10 mouse cellular contexts compared by ENCODE assay signal in the genomic region with DNA sequence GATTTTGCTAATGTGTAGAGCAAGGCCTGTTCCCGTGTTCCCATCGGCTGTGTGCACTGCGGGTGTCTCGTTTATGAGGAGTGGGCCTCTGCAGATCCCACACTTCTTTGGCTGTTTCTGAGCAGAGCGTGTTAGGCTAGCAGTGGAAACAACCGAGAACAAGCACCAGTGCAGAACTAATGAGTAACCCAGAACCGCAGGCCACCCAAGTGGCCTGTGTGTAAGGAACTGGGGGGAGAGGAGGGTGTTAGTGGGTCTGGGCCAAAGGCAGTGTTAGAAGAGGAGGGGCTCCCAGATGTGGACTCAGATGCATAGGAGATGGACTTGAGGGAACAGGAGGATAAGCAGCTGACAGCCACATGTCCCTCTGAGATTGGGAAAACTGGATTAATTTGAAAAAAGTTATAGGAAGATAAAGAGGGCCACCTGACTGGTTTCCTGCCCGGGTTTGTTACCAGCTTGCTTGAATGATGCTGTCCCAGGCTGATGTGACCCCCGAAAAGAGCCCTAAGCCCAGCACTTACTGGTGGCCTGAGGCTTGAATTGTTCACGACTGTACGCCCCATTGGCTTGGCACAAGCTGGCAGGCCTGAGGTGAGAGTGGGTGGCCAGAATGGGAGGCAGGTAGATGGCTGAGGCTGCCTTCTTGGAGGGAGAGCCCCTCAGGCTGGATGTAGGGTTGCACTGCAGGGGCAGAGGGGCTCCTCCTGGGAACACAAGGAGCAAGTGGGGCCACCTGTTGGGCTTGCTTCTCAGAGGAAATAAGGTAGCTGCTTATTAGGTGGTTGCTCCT. TPM values are rescaled to one million over a fixed set of nuclear protein-coding genes. Genes with fewer than 3 reads are reported as not detected.
DNase-seq lines count a peak whose midpoint lies in the region.
"Had no signal": no experiment of that assay in that cellular context is flagged by ENCODE, and none has a peak within 500 bp of the region (broad histone marks: within the 10 kb centered on the region; RNA-seq: fewer than 3 reads in every experiment).

No protein-coding gene starts in this region.

- peak; percentile 60 for DNase-seq in kidney, adult 11 months
- no peak for DNase-seq in kidney, postnatal 10 days
- peak; percentile 80 for DNase-seq in retina, postnatal 1 day
- no peak for DNase-seq in retina, embryonic 14.5 days (ENCODE audit: low spot score)
- DNase-seq in kidney, postnatal 36 days = peak; percentile 42 to 51
- DNase-seq in ovary, adult 18-20 months (ENCODE audit: low spot score) = no peak
- no peak for DNase-seq in layer of hippocampus, postnatal 14 days (ENCODE audit: low spot score in 2 of 2)
- DNase-seq: cerebellum, adult 11-12 months; right cerebral cortex, postnatal 4 days had no signal

RNA-seq across cellular contexts. Expression of a gene that starts 4.8 kb away (rescaled TPM):
- 100 to 1,000 TPM; 114 to 125 TPM for total RNA-seq in layer of hippocampus, postnatal 14 days (2021)

RNA-seq across cellular contexts. Expression of a gene that starts 5.1 kb away (rescaled TPM):
- 10 to 100 TPM; 12.4 to 13.5 TPM for total RNA-seq in layer of hippocampus, postnatal 14 days (2021)

RNA-seq across cellular contexts. Expression of a gene that starts 27.3 kb away (rescaled TPM):
- 10 to 100 TPM; 36.5 to 39.3 TPM for total RNA-seq in layer of hippocampus, postnatal 14 days (2021)

RNA-seq across cellular contexts. Expression of a gene that starts 29.1 kb away (rescaled TPM):
- 10 to 100 TPM; 52.2 to 54.1 TPM for total RNA-seq in layer of hippocampus, postnatal 14 days (2021)
- total RNA-seq: liver, adult 2 months had no signal

Comparison
In these comparisons a context has a peak if more than half of its experiments do, and no peak if none do; other contexts are left out.
1. DNase-seq: peak in kidney, adult 11 months (single experiment), retina, postnatal 1 day (single experiment) and kidney, postnatal 36 days (2 of 2); none in kidney, postnatal 10 days (single experiment), retina, embryonic 14.5 days (single experiment), ovary, adult 18-20 months (single experiment) and layer of hippocampus, postnatal 14 days (0 of 2).